Mouse (Mus musculus) embryonic facial prominence, embryonic 14.5 days (tissue): ENCODE measurements at regions not wholly inside any gene's neighbourhood (a gene's known extent, or its start where the extent isn't known, plus 50 kb on each side); places are given as distances from the start of the nearest gene placed in this dataset.
"Not testable (repeated sequence)": the region's sequence is repeated elsewhere in the genome, so short reads cannot be mapped to it uniquely, and the experiment has no call there.

ENCODE experiments used
- ATAC-seq: fragments of 200-750 bp; cut with Nextera tagmentation; 2 replicates; pipeline ENCODE4 v1.8.0; 2017; ENCODE audit warnings: low read depth, moderate number of reproducible peaks, moderate TSS enrichment
- DNase-seq: peaks from one replicate; pipeline ENCODE4 v3.0.0-alpha.2; 2015; ENCODE audit warnings: low spot score
- H3K27ac ChIP-seq: fragments of 300-500 bp; sonication (generic); replicated peaks from 2 replicates; pipeline ENCODE4 v1.5.1; 2014; ENCODE audit warnings: low read depth, mild to moderate bottlenecking, low read length, moderate library complexity
- H3K27me3 ChIP-seq: fragments of 300-500 bp; sonication (generic); replicated peaks from 2 replicates; pipeline ENCODE4 v1.6.1; 2014; ENCODE audit warnings: low read length; ENCODE audit not compliant: control insufficient read depth, insufficient read depth
- H3K36me3 ChIP-seq: fragments of 300-500 bp; sonication (generic); 2 replicates; pipeline ENCODE4 v1.6.1; 2014; ENCODE audit warnings: low read length, mixed read lengths; ENCODE audit not compliant: control insufficient read depth, insufficient read depth
- H3K4me1 ChIP-seq: fragments of 300-500 bp; sonication (generic); 2 replicates; pipeline ENCODE4 v1.6.1; 2014; ENCODE audit warnings: antibody characterized with exemption, low read length; ENCODE audit not compliant: control insufficient read depth, insufficient read depth
- H3K4me2 ChIP-seq: fragments of 300-500 bp; sonication (generic); 2 replicates; pipeline ENCODE4 v1.6.1; 2014; ENCODE audit warnings: low read depth, mild to moderate bottlenecking, low read length, moderate library complexity, mixed read lengths
- H3K4me3 ChIP-seq: fragments of 300-500 bp; sonication (generic); 2 replicates; pipeline ENCODE4 v1.5.1; 2014; ENCODE audit warnings: low read depth, mild to moderate bottlenecking, low read length
- H3K9ac ChIP-seq: fragments of 300-500 bp; sonication (generic); 2 replicates; pipeline ENCODE4 v1.6.1; 2014; ENCODE audit warnings: low read depth, mild to moderate bottlenecking, low read length, moderate library complexity, mixed read lengths
- H3K9me3 ChIP-seq: fragments of 300-500 bp; sonication (generic); 2 replicates; pipeline ENCODE4 v1.6.1; 2016; ENCODE audit warnings: low read length; ENCODE audit not compliant: control insufficient read depth
- WGBS: fragments of 180-500 bp; shearing (Covaris S2); extraction: QIAGEN DNeasy Blood & Tissue Kit; methylation state at CpG from one replicate; pipeline ENCODE4 v1.1.7; 2014; 5-methylcytosine and 5-hydroxymethylcytosine counted together

DNA sequence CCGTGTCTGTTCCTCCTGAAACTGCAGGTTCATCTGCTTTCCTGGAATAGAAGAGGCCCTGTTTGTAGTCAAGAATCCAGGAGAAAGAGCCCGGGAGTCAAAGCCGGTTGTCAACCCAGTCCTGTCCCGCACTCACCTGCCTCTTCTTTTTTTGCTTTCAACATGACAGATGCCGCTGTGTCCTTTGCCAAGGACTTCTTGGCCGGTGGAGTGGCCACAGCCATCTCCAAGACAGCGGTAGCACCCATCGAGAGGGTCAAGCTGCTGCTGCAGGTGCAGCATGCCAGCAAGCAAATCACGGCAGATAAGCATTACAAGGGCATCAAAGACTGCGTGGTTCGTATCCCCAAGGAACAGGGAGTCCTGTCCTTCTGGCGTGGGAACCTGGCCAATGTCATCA lies 127.5 kb downstream of the Naa11 start:
- not testable (repeated sequence) for H3K27ac ChIP-seq, H3K4me3 ChIP-seq, H3K4me2 ChIP-seq, H3K9ac ChIP-seq, H3K4me1 ChIP-seq, H3K36me3 ChIP-seq, H3K9me3 ChIP-seq, ATAC-seq, DNase-seq, H3K27me3 ChIP-seq
- WGBS: 90% methylated on average over 12 of the region's 12 CpGs

DNA sequence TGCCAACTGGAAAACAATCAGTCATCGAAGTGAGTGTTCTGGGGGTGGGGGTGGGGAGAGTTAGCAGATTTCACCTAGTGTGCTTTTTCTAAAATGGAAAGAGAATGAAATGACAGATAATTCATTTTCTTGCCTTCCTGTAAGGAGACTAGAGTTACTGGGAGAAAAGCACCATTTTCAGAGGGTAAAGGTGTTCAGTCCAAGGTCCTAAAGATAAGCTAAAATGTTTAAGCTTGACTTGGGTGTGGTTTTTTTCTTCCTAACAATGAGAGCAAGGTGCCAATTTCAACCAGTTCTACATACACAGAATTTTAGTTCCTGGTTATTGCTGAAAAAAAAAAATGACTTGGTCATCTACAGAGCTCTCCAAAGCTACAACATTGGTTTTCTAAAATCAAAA lies 135.1 kb downstream of the Naa11 start:
- ATAC-seq (no peak), DNase-seq (no peak)
- WGBS: 92% methylated on average over 1 of the region's 1 CpGs
- Histone ChIP-seq H3K4me1 (no peaks in the 10 kb centered on the region), H3K9me3 (no peaks in the 10 kb centered on the region), H3K36me3 (no peaks in the 10 kb centered on the region), H3K4me3 (no peak overlapping the region), H3K27ac (no peak overlapping the region), H3K9ac (no peak overlapping the region), H3K27me3 (no peaks in the 10 kb centered on the region), H3K4me2 (no peak overlapping the region)

DNA sequence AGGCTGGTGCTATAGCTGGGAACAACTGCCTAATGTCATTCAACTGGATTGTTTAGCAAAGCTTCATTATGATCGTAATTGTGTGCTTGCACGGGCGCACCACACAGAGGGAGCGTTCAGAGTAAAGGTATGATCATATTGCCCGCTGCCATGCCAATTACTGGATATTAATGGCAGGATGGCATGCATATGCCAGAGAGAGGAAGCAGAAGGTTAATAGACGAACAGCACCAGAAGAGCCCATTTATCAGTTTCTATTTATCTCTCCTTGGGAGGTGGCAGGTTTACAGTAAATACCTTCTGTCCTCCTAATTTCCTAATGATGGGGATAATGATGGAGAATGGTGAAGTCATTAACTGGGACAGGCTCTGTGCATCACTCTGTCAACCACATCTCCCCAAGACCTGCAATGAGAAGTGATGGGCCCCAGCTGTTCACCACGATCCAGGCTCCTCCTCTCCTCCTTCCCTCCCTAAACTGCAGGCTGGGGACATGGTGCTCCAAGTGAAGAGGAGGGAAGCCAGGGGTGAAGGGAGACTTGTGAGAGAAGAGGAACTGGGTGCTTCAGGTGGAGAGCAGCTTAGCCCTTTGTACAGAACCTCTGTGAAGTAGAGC lies 135.6 kb downstream of the Naa11 start:
- Histone ChIP-seq H3K4me1 (no peaks in the 10 kb centered on the region), H3K27ac (no peak overlapping the region), H3K36me3 (no peaks in the 10 kb centered on the region), H3K4me2 (no peak overlapping the region), H3K4me3 (no peak overlapping the region), H3K9ac (no peak overlapping the region), H3K27me3 (no peaks in the 10 kb centered on the region), H3K9me3 (no peaks in the 10 kb centered on the region)
- ATAC-seq: 0 out of 2 replicates have a peak, but pooled peaks have one; percentile 9
- DNase-seq: no peak
- 77% methylated on average over 7 of the region's 7 CpGs for WGBS

DNA sequence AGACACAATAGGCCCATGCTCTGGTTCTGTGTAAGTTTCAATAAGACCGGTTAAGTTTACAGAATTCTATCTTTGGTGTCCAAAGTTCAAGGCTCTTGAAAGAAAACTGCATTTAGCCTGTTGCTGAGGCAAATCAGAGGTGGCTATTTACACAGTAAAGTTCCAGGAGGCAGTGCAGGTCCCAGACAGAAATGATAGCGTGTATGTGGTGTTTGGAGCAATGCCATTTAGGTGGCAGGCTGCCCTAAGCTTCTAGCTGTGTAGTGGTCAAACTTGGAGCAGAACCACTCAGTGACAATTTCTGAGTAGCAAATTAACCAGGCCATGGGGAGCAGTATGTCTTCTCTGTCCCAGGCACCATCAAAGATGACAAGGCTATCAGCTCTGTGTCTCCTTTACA lies 125.5 kb upstream of the Paqr3 start:
- WGBS: 88% methylated on average over 2 of the region's 2 CpGs
- no peak for DNase-seq

DNA sequence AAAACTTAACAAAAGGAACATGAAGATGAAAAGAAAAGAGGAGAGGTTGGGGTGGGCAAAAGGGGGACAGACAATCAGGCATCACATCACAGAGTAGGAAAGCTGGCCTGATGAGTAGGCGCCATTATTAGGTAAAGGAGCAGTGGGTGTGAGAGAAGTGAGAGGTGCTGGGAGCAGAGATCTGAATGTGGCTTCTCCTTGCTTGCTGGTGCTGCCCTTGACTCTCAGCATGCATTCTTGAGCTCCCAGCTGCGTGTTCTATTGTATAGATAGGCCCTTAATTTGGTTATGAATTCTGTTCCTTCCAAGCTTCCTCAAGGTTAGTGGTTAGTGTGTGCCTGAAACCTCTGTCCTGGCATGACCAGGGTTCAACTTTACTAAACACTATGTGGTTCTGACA lies 115.0 kb upstream of the Paqr3 start:
- H3K4me1 ChIP-seq: no peaks in the 10 kb centered on the region
- H3K4me2 ChIP-seq: no peak overlapping the region
- H3K4me3 ChIP-seq: no peak overlapping the region
- WGBS: 49% methylated on average over 2 of the region's 2 CpGs
- H3K27ac ChIP-seq: no peak overlapping the region
- no peak for DNase-seq
- H3K9ac ChIP-seq: no peak overlapping the region
- ATAC-seq: no peak
- H3K27me3 ChIP-seq: no peaks in the 10 kb centered on the region
- H3K36me3 ChIP-seq: no peaks in the 10 kb centered on the region
- H3K9me3 ChIP-seq: no peaks in the 10 kb centered on the region

More for the DNA sequence above, 125.5 kb upstream of the Paqr3 start:
- no peak overlapping the region for H3K27ac ChIP-seq
- no peak overlapping the region for H3K4me2 ChIP-seq
- no peaks in the 10 kb centered on the region for H3K4me1 ChIP-seq
- no peaks in the 10 kb centered on the region for H3K36me3 ChIP-seq
- no peaks in the 10 kb centered on the region for H3K27me3 ChIP-seq
- no peaks in the 10 kb centered on the region for H3K9me3 ChIP-seq
- no peak overlapping the region for H3K4me3 ChIP-seq
- ATAC-seq: no peak
- H3K9ac ChIP-seq: no peak overlapping the region

DNA sequence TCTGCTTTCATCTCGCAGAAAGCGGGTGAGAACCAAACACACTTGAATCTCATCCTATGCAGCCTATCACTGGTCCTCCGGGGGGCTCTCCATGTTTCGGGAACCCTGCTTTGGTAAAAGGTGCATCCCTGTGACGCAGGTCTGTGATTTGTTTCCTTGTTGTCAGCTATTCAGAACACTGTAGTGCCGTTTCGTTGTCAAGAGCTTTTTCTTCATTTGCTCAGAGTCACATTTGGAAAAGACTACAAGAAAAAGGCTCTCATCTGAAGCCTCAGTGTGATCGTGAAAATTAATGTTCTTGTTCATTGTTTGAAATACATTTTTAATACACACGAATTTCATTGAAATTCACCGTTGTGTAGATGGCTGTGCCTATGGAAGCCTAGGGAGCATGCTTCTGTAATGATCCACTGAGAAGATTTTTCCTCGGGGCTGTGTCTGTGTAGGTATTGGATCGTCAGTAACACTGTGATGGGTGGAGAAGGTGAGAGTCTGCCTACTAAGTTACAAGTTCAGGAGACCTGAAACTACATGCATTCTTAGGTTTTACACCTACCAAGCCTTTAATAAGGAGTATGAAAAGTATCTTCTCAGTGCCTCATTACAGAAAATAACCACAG lies 112.0 kb upstream of the Paqr3 start:
- WGBS: 84% methylated on average over 12 of the region's 12 CpGs
- Histone ChIP-seq H3K27ac (no peak overlapping the region), H3K27me3 (no peaks in the 10 kb centered on the region), H3K4me2 (no peak overlapping the region), H3K36me3 (no peaks in the 10 kb centered on the region), H3K4me1 (no peaks in the 10 kb centered on the region), H3K9me3 (no peaks in the 10 kb centered on the region), H3K9ac (no peak overlapping the region), H3K4me3 (no peak overlapping the region)
- ATAC-seq (no peak), DNase-seq (no peak)

DNA sequence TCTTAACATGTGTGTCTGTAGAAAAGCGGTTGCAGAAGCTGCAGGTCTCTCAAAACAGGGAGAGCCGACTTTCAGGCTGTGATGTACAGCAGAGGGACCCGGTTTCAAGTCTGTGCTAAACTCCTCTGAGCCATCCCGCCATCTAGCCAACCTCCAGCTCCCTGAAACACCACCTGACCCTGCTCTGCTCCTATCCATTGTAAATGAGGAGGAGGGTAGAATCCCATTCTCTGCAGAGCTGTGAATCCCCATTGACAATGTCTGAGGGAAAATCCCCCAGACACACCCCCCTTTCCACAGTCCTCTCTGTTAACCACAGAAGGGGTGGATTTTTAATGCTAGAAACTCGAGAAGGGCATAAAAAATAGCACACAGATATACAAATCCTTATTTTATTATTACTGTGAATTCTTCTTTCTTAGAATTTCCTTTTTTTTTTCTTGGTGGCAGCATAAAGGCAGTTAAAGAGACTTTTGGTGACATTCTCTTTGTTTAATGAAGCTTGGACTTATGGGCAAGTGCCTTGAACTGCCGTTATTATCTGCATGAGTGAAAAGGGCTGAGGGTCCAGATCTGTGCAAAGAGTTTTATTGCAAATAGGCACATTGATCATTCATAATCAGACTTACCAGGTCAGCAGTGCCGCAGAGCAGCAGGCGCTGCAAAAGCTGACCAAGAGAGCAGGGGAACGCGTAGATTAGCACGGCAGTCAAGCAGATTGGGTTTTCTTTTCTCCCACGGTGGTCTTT lies 111.3 kb upstream of the Paqr3 start:
- Histone ChIP-seq H3K4me2 (no peak overlapping the region), H3K27me3 (no peaks in the 10 kb centered on the region), H3K4me1 (no peaks in the 10 kb centered on the region), H3K36me3 (no peaks in the 10 kb centered on the region), H3K4me3 (no peak overlapping the region), H3K27ac (no peak overlapping the region), H3K9ac (no peak overlapping the region), H3K9me3 (no peaks in the 10 kb centered on the region)
- 69% methylated on average over 12 of the region's 12 CpGs for WGBS
- 0 out of 2 replicates have a peak, but pooled peaks have one; percentile 47 for ATAC-seq
- no peak for DNase-seq

DNA sequence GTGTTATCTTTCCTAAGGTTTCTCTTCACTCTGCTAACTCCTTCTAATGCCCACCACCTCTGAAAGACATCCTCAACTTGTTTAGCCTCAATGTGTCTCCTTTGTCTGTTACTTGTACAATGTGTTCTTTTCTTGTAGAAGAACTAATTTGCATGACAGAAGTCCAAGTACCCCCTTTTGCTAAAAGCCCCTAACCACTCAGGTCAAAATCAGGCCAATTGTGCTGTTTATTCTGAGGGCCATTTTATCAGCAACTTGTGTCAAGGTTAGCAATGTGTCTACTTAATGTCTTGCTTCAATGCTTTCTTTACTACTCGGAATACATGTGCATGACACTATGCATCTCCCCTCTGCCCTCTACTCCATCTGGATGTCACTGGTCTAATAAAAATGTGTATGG lies 107.3 kb upstream of the Paqr3 start:
- H3K27me3 ChIP-seq: no peaks in the 10 kb centered on the region
- H3K4me3 ChIP-seq: no peak overlapping the region
- ATAC-seq: no peak
- no peaks in the 10 kb centered on the region for H3K4me1 ChIP-seq
- DNase-seq: no peak
- H3K36me3 ChIP-seq: no peaks in the 10 kb centered on the region
- WGBS: 80% methylated on average over 1 of the region's 1 CpGs
- no peaks in the 10 kb centered on the region for H3K9me3 ChIP-seq
- no peak overlapping the region for H3K4me2 ChIP-seq
- no peak overlapping the region for H3K27ac ChIP-seq
- H3K9ac ChIP-seq: no peak overlapping the region
